Mouse (Mus musculus): Measurements from ENCODE around the gene Nt5dc3.
A peak's percentile ranks its signal among the peaks of the same experiment; 100 is the strongest.

Gene Nt5dc3

DNA sequence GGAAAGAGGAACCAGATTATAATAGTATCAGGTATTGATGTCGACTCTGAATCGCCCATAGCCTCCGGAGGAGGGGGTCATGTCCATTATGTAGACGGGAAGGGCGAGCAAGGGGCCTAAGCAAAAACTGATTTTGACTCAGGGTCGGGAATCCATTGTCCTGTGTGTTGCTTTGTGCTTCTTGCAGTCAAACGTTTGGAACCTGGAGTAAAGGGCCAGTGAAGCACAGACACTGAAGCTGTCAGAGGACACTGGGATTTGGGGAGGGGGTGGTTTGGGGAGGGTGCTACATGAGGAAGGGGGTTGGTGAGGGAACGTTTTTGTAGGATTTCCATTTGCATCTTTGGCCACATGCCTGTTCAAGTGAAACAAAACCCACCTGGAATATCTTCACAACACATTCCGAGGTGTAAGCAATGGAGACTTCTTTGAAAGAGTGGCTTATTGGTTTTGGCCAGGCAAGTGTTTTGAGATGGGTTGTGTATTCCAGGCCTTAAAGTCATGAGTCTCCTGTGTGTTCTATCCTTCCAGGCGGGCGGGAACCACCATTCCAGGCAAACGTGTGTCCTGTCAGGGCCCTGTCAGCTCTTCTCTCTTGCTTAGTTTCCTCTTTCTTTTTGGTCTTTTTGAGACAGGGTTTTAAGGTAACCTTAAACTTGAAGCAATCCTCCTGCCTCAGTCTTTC is 1.2 kb downstream of the Nt5dc3 start:
- DNase-seq: peak; percentile 87

DNA sequence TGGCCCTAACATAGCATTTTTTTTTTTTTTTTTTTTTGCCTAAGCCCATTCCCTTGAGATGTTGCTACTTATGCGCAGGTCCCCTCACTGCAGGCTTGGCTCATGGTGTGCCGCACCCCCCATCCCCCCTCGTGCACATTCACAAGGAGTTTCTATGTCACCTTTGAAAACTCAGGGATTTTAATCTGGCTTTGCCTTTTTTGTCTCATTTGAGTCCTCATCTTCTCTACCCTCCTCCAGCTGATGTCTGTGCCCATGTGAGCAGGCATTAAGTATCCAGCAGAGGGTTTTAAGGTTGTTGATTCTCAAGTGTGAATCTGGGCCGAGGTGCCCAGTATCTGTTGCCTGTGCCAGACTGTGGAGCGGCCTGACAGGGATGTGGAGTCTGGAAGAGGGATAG is 2.8 kb downstream of the Nt5dc3 start:
- peak; percentile 82 for DNase-seq

DNA sequence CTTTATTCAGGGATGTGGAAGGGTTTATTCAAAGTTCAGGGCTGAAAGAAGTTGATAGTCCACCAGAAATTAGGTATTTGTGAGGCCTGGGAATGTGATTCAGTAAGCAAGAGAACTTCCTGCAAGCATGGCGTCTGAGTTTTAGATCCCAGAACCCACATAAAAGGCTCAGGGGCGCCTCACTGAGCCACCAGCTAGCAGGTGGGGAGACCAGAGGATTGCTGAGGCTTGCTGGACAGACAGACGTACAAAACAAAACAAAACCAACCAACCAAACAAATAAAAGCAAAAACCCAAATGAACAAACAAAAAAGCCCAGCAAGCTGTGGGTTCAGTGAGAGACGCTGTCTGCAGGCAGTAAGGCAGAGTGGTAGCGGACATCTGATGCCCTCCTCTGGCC is 3.9 kb downstream of the Nt5dc3 start:
- DNase-seq: peak; percentile 61

DNA sequence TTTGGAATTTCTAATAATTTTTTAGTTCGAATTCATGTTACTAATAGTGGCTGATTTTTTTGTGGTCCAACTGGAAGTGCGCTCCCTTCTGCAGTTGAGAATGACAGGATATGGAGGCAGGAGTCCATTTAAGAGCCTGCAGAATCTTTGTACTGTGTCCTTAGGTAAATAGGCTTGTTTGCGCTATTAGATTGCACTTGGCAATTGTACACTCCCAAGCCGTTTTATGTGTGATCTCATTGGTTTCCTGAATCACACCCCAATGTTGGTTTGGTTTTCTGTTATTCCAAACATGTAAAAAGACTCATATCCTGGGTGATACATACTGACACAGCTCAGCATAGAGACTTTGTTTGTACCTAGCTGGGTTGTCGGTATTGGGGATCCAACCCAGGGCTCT is 4.8 kb downstream of the Nt5dc3 start:
- peak; percentile 31 for DNase-seq

DNA sequence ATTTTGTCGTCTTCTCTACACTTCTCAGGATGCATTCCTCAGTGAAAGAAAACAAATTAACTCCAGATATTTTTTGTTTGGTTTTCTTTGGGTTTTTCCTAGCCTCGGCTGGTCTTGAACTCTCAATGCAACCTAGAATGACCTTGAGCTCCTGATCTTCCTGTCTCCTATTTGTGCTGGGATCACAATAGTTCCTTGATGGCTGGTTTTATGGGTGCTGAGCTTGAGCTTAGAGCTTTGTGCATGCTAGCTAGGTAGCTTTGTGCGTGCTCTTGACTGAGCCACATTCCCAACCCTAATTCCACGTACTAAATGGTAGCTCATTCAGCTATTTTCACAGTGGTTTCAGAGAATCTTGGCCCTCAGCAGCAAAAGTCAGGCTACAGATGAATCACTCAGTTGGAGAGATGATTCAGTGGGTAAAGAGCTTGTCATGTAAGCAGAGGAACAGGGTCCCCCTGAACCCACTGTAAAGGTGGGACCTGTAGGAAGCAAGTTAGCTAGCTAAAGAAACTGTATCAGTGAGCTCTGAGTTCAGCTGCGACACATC is 5.4 kb downstream of the Nt5dc3 start:
- DNase-seq: peak; percentile 56

DNA sequence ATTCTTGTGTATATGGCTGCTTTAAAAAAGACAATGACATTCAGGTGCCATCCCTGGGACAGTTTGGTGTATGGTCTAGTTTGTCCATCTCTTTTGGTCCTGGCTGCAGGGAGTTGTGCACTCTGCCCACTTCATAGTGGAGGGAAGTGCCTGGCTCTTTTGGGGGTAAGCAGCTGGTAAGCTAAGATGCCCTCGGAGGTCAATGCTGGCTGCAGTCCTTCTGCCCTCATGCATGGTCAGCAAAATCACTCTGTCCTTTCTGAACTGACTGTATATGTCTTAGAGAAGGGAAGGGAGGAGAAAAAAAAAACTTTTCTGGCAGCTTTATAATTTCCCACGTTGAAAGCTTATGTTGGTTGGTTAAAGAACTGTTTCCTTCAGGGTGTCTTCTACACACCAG is 6.6 kb downstream of the Nt5dc3 start:
- peak; percentile 82 for DNase-seq

DNA sequence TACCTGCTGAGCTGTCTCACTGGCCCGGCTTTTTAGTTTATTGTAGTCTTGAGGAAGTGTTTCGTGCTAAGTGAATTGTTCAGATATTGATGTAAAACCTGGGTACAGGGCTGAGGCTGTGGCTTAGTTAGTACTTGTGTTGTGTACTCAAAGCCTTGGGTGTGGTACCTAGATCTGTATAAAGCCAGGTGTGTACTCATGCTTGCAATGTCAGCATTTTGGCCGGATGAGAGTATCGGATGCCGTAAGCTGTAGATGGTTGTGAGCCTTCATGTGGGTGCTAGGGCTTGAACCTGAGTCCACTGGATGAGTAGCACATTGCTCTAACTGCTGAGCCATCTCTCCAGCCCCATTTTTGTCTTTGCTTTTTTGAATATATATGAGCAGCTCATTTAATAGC is 7.3 kb downstream of the Nt5dc3 start:
- peak; percentile 80 for DNase-seq

DNA sequence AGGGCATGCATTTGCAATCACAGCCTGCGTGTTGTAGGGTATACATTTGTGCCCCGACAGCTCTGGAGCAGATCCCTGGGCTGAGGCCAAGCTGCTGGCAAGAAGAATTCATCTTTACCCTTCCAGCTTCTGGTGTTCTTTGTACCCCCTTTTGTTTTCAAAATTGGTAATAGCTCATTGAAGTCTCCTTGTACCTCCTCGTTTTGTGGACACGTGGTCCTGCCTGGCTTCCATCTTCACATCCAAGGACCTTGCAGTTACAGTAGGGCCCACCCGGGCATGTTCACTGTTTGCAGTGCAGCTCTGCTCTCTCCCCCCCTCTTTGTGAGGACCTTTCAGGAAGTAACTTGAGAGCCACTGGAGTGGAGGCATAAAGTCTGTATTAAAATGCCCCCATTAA is 9.4 kb downstream of the Nt5dc3 start:
- peak; percentile 79 for DNase-seq

DNA sequence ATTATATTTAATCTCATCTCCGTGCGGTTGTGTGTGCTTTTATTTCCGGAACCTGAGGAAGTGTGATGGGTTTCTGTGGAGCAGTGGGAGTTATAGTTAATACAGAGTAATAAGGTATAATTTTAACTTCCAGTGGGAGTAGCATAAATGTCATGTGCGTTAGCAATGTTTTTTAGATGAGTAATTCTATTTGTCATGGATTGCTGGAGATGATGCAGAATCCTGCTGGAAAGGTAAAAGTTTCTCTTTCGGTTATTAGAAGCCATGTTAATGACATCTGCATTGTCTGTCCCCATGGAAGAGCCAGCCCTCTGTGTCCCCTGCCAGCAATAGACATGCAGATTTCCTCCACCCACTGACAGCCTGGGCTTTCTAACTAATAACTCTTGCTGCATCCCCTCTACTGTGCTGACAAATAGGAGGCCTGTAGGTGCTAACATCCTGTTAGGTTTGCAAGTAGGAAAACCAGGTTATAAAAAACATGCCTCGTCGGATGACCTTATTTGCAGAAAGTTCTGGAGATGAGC is 10.4 kb downstream of the Nt5dc3 start:
- peak; percentile 13 for DNase-seq

DNA sequence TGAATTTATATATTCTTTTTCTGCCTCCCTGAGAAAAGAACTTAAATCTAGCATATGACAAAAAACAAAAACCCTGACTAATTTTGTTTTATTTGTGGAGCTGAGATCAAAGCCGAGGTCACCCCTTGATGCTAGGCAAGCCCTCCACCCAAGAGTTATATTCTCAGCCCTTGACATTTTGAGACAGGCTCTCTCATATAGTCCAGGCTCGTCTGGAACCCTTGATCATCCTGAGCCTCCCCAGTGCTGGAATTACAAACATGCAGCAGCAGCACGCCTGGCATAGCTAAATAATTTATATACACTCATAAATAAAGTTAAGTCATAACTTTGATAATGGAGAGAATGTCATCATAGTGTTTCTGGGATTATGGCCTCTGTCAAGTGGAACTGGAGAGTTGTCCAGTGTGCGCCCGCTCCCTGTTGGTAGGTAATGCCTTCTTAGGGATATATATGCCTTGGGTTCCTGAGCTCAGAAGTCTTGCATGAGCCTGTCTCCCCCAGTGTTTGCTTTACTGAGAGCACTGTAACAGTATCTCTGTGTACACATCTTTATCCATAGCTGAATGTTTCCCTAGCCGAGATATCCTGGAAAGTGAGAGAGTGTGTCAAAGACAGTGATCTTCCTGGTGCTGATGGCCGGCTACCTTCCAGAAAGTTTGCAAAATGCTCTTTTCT is 12.8 kb downstream of the Nt5dc3 start:
- DNase-seq: peak; percentile 53

DNA sequence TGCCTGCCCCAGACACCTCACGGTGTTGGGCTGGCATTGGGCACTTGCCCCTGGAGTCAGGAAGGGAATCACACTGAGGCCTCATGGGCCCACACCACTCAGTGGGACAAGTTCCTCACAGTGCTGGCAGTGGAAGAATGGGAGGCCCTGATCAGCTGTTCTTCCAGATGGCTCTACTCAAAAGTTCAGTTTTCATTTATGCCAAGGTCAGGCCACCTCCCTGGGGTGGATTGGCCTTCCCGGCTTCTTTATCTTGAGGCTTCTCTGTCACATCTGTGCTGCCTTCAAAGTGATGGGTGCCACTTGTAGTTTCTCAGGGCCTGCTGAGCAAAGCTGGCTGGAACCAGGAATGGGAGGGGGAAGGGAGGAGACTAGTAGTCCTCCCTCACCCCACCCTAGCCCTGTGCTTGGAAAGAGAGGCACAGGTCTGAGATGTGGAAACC is 14.7 kb downstream of the Nt5dc3 start:
- DNase-seq: peak; percentile 98

DNA sequence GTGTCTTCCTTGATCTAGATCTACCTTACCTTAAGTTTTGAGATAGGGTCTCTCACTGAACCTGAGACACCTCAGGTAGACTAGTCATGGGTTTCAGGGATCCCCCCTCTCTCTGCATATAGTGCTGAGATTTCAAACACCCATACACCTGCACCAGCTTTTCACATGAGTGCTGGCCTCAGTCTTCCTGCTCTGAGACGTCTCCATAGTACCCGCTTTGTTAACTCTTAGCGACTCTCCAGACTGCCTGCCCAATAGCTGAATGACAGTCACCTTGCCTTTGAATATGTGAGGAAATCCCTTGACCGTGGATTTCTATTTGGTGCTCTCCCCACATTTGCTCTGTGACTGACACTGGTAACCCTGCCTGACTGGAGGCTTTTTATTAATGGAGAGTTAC is 15.4 kb downstream of the Nt5dc3 start:
- DNase-seq: peak; percentile 72

DNA sequence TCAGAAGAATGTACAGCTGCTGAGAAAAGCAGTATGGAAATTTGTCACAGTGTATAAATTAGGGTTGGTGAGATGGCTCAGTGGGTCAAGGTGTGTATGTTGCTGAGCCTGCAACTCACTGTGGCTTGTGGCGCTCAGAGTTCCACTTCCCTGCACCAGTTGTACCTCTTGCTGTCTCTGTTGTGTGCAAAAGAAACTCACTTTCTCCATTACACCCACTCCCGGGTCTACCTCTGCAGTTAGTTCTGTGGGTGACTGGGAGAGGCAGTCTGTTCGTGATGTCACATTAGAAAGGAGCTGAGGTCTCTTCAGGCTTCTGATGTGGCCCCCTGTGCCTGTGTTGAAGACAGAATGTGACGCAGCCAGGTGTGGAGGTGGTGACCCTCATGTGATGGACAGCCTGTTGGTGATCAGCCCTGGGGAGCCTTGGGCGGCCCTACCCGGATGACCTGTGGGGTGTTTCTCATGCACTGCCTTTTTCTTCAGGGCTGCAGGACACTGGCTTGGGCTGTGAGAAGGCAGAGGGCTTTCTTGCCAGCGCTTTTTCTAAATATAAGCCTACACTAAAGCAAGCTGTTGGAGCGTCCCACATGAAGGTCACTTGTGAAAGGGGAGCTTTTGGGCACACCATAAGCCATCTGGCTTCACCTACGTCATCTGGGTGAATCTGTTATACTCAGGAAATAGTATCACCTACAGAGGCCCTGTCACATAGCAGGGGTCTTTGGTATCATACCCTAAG is 16.2 kb downstream of the Nt5dc3 start:
- DNase-seq: peak; percentile 93

DNA sequence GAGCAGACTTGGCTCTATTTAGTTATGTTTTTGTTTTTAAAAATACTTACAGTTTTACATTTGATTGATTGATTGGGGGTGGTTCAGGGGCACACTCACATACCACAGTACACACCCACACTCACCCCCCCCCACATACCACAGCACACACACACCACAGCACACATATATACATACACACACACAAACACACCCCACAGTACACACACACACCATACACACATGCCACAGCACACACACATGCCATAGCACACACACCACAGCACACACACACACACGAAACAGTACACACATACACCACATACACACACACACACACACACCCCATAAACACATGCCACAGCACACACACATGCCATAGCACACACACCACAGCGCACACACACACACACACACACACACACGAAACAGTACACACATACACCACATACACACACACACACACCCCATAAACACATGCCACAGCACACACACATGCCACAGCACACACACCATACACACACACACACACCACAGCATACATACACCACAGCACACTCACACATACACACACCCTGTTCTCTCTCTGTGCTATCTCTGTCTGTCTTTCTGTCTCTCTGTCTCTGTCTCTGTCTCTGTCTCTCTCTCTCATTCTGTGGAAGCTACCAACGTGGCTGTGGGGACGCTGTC is 17.4 kb downstream of the Nt5dc3 start:
- DNase-seq: no peak

DNA sequence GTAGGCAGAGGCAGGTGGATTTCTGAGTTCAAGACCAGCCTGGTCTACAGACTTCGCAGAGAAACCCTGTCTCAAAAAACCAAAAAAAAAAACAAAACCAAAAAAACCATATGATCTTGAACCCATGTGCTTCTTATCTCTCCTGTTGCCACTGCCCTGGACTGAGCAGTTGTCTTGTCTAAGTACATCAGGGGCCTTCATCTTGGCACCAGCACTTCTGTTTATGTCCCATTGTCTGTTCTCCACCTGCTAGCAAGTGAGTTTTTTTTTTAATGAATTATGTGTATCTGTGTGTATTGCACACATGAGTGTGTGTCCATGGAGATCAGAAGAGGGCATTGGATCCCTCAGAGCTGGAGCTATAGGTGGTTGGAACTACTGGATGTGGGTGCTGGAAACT is 28.6 kb downstream of the Nt5dc3 start:
- DNase-seq: no peak

DNA sequence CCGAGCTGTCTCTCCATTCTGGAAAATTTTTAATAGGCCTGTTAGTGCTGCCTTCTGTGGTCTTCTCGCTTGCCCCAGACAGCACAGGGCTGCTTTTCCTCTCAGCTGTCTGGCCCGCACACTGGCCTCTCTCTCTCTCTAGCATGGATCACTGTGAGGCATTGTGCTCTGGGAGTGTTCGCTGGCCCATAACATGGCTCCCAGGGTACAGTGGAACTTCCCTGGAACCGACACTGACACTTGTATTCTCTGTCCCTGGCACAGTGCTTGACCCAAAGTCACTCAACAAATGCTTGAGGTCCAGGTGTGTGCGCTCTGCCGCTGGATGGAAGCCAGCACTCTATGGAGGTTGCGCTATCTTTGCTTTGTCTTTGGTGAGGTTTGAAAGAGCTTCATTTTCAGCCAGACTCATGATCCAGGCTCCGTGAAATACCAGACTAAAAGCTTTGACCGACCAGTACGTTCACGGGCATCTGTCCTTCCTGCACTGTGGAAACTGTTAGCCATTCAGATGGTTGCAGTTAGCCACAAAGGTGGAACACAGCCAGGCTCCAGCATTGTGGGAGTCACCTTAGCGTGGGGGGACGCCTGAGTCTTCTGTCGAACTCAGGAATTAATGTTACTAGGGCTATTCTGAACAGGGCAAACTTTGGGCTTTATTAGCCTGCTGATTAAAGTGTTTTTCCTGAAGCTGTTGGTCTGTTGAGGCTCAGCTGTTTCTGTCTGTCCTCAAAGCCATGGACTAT is 29.4 kb downstream of the Nt5dc3 start:
- no peak for DNase-seq

DNA sequence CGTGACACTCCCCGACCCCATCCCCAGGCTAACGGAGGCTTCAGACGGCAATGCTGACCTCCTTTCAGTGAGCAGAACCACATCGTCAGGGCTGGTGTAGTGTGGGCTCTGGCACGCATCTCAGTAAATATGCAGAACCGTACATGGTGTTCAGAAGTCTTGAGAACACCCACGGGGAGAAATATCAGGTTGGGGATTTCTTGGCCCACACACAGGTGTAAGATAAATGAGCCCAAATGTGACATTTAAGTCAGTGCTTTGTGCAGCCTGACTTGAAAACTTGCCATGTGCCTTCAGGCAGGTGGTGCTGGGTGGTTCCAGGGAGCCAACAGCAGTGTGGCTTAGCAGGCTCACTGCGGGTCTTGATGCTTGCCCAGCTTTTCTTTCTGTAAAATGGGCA is 31.2 kb downstream of the Nt5dc3 start:
- peak; percentile 90 for DNase-seq

DNA sequence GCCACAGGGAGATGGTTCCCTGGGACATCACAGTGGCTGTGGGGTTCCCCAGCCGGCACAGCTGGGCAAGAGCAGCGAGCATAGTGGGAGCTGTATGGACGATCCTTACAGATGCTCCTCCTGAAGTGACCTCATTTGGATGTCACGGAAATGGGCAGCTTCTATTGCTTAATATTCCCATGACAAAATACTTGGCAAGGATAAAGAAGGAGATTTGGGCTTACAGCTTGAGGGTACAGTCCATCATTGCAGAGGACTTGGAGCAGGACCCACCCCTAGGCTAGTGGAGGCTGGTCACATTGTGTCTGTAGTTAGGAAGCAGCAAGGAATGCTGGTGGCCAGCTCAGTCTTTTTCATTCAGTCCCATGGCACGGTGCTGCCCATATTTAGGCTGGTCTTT is 31.8 kb downstream of the Nt5dc3 start:
- DNase-seq: no peak

DNA sequence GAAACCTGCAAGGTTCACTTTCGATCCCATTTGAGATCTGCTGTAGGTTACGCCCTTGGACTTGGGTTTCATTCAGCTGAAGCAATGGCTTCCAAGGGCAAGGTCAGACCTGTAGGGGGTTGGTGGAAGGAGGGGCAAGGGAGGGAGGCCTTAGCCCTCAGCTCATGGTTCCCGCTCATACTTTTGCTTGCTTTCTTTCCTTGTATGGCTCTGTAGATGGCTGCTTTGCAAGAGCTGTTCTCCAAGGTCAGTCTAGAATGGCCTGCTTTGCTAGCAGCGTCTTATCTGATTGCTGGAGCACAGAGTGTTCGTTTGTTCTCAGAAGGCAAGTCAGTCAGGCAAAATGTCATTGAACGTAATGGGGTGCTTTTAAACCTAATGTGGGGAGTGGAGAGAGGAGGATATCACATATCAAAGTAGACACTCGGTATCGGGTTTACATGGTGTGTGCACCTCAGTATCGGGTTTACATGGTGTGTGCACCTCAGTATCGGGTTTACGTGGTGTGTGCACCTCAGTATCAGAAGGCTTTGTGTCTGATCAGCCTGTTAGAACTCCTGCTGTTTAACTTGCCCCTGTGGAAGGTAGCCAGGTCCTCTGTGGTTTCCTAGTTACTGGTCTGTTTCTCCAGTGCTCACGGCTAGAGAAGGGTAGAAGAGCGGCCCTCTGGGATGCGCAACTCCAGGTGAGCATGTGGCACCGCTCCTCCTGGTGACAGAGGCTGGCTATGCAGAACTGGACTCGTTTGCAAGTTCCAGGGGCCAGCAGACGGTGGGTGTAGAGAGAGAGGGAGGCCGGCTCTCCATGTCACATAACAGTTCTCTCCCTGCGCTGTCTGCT is 35.7 kb downstream of the Nt5dc3 start:
- DNase-seq: peak; percentile 90

DNA sequence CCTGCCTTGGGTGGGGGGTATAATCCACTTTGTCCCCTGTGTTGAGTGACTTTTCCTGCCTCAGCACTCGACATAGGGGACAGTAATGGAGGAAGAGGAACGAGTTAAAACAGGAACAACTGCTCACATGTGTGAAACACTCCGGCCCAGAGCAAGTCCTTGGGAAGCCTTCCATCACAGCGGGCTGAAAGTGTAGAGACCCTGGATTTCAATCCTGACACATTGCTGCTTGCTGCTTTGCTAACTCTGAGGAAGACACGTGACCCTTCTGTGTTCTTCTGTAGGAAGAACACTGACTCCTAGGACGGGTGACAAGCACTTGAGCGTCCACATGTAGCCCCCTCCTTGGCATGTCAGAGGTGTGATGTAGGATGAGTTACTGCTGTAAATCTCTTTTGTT is 36.3 kb downstream of the Nt5dc3 start:
- DNase-seq: no peak

DNA sequence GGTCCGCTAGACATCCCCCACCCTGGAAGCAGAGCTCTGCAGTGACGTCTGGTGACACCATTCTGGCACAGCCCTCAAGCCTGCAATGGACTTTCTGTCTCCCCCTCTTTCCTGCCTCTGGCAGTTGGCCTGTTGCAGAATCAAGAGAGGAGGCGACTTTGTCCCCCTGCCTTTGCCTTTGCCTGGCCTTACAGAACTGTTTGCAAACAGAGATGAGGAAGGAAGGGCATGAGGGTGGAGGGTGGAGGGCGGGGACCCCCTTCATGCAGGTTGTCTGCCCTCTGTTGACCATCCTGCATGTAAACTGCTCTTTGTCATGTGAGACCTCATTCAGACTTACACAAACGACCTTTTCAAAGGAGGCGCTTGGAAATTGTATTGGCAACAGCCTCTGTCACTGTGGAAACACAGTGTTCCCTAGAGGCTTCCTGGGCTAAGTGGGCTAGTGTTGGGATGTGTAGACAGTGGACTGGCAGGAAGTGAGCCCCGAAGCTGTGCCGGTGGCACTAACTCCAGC is 40.9 kb downstream of the Nt5dc3 start:
- peak; percentile 95 for DNase-seq
